Mouse (Mus musculus) olfactory bulb, adult 2 months (tissue): Measurements from ENCODE around the gene Rpp14. TPM values are rescaled to one million over a fixed set of nuclear protein-coding genes. Genes with fewer than 3 reads are reported as not detected.

Source experiments
- H3K27ac ChIP-seq: fragments of 200-500 bp; 2 replicates; pipeline ENCODE4 v1.5.1; 2012; ENCODE audit warnings: low read depth, low read length; ENCODE audit not compliant: insufficient read depth
- H3K4me1 ChIP-seq: fragments of 200-500 bp; 2 replicates; pipeline ENCODE4 v1.6.1; 2012; ENCODE audit warnings: low read length; ENCODE audit not compliant: control insufficient read depth, insufficient read depth
- H3K4me3 ChIP-seq: fragments of 200-500 bp; 2 replicates; pipeline ENCODE4 v1.5.1; 2012; ENCODE audit warnings: mild to moderate bottlenecking, low read depth, low read length, moderate library complexity; ENCODE audit not compliant: insufficient read depth
- CTCF ChIP-seq: fragments of 200-500 bp; IDR thresholded peaks from 2 replicates; pipeline ENCODE4 v1.5.1; 2012; ENCODE audit warnings: low read depth, mild to moderate bottlenecking, low read length, moderate library complexity; ENCODE audit not compliant: insufficient read depth
- POLR2A ChIP-seq: fragments of 200-500 bp; IDR thresholded peaks from 2 replicates; pipeline ENCODE4 v1.6.1; 2012; ENCODE audit warnings: mild to moderate bottlenecking, low read depth, low read length, moderate library complexity; ENCODE audit not compliant: insufficient read depth
- WGBS: fragments of 180-500 bp; shearing (Covaris S2); methylation state at CpG from one replicate; pipeline ENCODE4 v1.1.7; 2018; 5-methylcytosine and 5-hydroxymethylcytosine counted together
- polyA plus RNA-seq: library from polyadenylated mRNA; stranded (reverse); fragments of >200 nt; gene quantifications from 2 replicates; pipeline ENCODE4 v1.2.4, GENCODE M21; 2012; ENCODE audit warnings: low replicate concordance; ENCODE audit not compliant: missing spikeins, insufficient read depth, insufficient read length

Gene Rpp14
- polyA plus RNA-seq, 1 experiment: not detected

GRCm38 (mm10) chr14:8052661-8053060 is 27.5 kb upstream of the Rpp14 start:
- WGBS: 97% methylated on average over 7 of the region's 7 CpGs
- Histone ChIP-seq H3K4me1 (no peaks in the 10 kb centered on the region), H3K4me3 (no peak overlapping the region), H3K27ac (no peak overlapping the region)
- TF ChIP-seq CTCF (no peak), POLR2A (no peak)

GRCm38 (mm10) chr14:8054310-8055102 is 25.7 kb upstream of the Rpp14 start:
- no peak for TF ChIP-seq POLR2A
- TF ChIP-seq CTCF: no peak
- no peaks in the 10 kb centered on the region for H3K4me1 ChIP-seq
- H3K4me3 ChIP-seq: no peak overlapping the region
- H3K27ac ChIP-seq: no peak overlapping the region
- 49% methylated on average over 17 of the region's 17 CpGs for WGBS

GRCm38 (mm10) chr14:8056076-8056475 is 24.1 kb upstream of the Rpp14 start:
- Histone ChIP-seq H3K4me3 (no peak overlapping the region), H3K4me1 (no peaks in the 10 kb centered on the region), H3K27ac (no peak overlapping the region)
- TF ChIP-seq CTCF: no peak
- no peak for TF ChIP-seq POLR2A
- WGBS: 95% methylated on average over 5 of the region's 5 CpGs

- WGBS: 97% methylated on average over 7 of the region's 7 CpGs
- TF ChIP-seq POLR2A (no peak), CTCF (no peak)
- Histone ChIP-seq H3K27ac (no peak overlapping the region), H3K4me3 (no peak overlapping the region), H3K4me1 (peaks cover 2% of the 10 kb centered on the region; the same call in 1 of the 2 replicates)
These were observed 20.2 kb upstream of the Rpp14 start for GRCm38 (mm10) chr14:8059938-8060337.

GRCm38 (mm10) chr14:8062076-8062475 is 18.1 kb upstream of the Rpp14 start:
- no peak for TF ChIP-seq POLR2A
- TF ChIP-seq CTCF: no peak
- no peak overlapping the region for H3K4me3 ChIP-seq
- peaks cover 2% of the 10 kb centered on the region; the same call in 1 of the 2 replicates for H3K4me1 ChIP-seq
- WGBS: 46% methylated on average over 3 of the region's 3 CpGs
- 0 out of 2 replicates have a peak overlapping the region, but pooled peaks have one; percentile 40 for H3K27ac ChIP-seq

GRCm38 (mm10) chr14:8062537-8063301 is 17.4 kb upstream of the Rpp14 start:
- peak overlapping the region; percentile 69; the same call in 1 of the 2 replicates for H3K27ac ChIP-seq
- 19% methylated on average over 3 of the region's 3 CpGs for WGBS
- no peak overlapping the region for H3K4me3 ChIP-seq
- no peak for TF ChIP-seq CTCF
- H3K4me1 ChIP-seq: peaks cover 2% of the 10 kb centered on the region; the same call in 1 of the 2 replicates

- TF ChIP-seq POLR2A (no peak), CTCF (no peak)
- H3K4me3 ChIP-seq: no peak overlapping the region
- peak overlapping the region; percentile 69; the same call in 1 of the 2 replicates for H3K27ac ChIP-seq
- H3K4me1 ChIP-seq: peaks cover 2% of the 10 kb centered on the region; the same call in 1 of the 2 replicates
- 78% methylated on average over 8 of the region's 8 CpGs for WGBS
These were observed 16.1 kb upstream of the Rpp14 start for GRCm38 (mm10) chr14:8063835-8064785.

GRCm38 (mm10) chr14:8080718-8081117 is 551 bp downstream of the Rpp14 start:
- Histone ChIP-seq H3K4me3 (peak overlapping the region; percentile 81), H3K4me1 (peaks cover 7% of the 10 kb centered on the region; the same call in 1 of the 2 replicates), H3K27ac (peak overlapping the region; percentile 95)
- 0% methylated on average over 11 of the region's 11 CpGs for WGBS
- TF ChIP-seq CTCF (no peak), POLR2A (no peak)
